Mouse (Mus musculus) kidney, postnatal 4 days (tissue): ENCODE data around the gene Slc19a1.

Source experiments
- DNase-seq, 2 experiments: peaks; one replicate each; pipeline ENCODE4 v3.0.0; 2021; ENCODE audit warnings: mixed read lengths in 2 of 2

The Slc19a1 gene

DNA sequence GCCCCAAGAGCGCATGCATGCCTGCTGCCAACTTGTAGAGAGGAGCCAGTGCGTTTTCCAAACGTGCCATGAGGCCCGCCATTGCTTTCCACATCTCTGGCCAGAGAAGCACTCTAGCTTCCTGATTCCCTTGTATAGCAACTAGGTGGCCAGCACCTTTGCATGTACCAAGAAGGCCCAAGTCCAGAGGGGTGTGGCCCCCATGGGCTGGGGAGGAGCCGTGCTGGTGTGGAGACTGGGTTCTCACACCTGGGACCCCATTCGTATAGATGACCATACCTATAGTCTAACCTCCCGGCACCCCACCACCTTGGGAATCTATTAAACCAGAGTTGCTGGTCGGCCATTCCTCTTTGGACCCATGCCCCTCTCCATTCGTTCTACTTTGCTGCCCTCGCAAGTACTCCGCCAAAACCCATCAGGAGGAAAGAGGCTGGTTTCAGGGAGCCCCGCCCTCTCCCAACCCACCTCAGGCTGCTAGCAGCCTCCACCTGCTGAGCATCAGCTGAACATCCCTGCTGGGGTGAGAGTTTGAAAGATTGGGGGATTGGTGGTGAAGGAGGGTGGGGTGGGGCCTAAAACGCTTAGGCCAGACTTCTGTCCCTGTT is at the start of gene Slc19a1:
Gene Slc19a1, plus strand, starts transcription at position 474 of the 608 bp plus-strand sequence.
- peak; percentile 33 to 67 for DNase-seq

GRCm38 (mm10) chr10:76988586-76988985 is 43.5 kb upstream of the Slc19a1 start:
- DNase-seq: no peak

DNA sequence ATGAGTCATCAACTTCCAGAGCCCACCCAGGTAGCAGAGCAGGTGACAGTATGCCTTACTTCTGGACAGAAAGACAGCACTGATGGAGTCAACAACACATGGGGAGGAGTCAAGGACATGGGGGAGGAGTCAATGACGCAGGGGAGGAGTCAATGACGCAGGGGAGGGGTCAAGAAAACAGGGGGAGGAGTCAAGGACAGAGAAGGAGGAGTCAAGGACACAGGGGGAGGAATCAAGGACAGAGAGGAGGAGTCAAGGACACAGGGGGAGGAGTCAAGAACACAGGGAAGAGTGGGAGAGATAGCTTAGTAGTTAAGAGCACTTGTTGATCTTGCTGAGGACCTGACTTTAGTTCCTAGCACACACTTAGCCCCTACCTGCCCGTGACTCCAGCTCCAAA is 39.6 kb upstream of the Slc19a1 start:
- no peak for DNase-seq

GRCm38 (mm10) chr10:76997759-76998513 is 34.1 kb upstream of the Slc19a1 start:
- peak; percentile 87 to 90 for DNase-seq

- DNase-seq: no peak
Observed at GRCm38 (mm10) chr10:77004936-77005335, 27.1 kb upstream of the Slc19a1 start.

DNA sequence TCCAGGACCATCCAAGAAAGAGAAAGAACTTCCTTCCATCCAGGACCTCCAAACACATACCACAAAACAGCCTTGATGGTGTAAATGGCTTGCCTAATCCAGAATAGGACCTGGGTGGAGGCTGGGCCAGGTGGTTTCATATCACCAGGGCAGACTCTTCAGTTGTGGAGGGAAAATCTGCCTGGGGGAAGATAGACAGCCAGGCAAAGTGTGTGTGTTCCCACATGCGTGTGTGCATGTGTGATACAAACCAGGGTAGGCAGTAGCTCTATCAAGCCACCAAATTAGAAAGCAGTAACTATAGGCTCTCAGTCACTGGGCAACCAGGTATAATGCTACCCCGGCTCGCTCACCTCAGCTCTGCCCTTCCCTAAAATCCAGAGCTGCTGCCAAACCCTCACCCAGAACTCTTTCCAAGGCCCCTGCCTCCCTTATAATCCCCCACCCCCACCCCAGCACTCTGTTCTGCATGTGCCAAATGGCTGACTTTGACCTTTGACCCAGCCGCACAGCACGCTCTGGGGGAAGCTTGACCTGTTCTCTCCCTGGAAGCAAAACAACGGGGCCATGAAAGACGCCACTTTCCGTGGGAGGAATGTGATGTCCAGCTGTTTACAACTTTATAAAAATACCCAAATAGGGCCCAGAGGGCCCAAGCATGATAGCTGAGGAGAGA is 24.5 kb upstream of the Slc19a1 start:
- DNase-seq: peak; percentile 50 to 72

- no peak for DNase-seq
Observed at GRCm38 (mm10) chr10:77008109-77008561, 23.9 kb upstream of the Slc19a1 start.

DNA sequence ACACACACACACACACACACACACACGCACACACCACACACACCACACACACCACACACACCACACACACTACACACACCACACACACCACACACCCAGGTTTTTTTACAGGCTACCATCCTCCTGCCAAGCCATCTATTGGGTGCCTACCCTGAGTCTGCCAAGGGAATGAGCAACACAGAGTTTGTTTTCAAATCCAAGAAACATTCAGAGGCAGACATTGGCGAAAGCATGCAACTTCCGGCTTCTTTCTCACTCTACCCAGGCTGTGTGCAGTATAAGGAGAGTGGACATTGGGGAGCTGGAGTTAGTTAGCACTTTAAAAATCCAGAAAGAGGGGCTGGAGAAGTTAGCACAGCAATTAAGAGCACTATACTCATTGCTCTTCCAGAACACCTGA is 23.3 kb upstream of the Slc19a1 start:
- no peak for DNase-seq

- DNase-seq: no peak
Observed at GRCm38 (mm10) chr10:77011681-77012080, 20.4 kb upstream of the Slc19a1 start.

GRCm38 (mm10) chr10:77016080-77016479 is 16.0 kb upstream of the Slc19a1 start:
- no peak for DNase-seq

GRCm38 (mm10) chr10:77016499-77016898 is 15.5 kb upstream of the Slc19a1 start:
- no peak for DNase-seq

GRCm38 (mm10) chr10:77017061-77017460 is 15.0 kb upstream of the Slc19a1 start:
- no peak for DNase-seq

DNA sequence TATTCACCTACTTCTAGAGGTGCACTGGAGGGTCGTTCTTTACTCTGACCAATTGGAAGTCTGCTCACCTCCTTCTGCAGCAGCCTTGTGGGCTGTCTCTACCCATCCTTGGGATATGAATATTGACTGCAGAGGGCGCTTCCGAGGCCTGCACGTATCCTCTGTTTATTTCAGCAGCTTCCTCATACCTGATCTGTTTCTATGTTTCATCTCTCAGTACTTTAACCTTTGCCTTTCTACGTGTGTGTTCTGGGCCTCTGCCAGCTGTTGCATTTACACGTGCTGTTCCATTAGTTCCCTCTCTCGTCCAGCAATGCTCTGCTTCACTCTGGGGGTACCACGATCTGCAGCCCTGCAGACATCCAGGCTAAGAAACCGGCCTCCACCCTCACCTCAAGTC is 14.4 kb upstream of the Slc19a1 start:
- peak in 1 of 2 experiments; percentile 31 for DNase-seq

DNA sequence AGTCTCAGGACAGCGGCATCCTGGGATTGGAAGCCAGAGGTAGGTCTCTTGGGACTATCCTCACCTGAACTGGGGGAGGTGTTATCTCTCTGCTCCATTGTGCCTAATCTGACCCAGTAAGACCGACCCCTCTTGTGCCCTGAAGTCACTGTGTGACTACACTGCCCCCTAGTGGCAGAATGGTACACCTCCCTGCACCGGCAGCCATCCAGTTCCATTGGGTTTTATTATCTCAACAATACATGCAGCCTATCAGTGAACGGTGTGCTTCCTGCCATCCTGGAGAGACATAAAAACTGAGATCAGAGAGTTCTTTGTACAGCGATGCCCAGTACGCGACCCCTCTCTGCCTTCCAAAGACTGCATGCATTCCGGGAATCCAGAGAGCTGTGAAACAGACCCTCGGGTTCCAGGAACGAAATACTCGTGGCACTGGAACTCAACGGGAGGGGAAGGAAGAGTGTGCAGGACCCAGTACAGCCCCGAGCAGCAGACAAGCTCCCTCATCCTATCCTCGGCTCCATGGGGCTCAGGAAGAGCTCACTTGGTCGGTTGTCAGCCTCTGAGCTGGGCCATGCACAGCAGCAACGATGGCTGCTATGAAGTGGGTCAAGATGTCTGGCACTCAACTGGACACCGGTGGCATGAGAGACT is 10.5 kb upstream of the Slc19a1 start:
- peak; percentile 83 to 87 for DNase-seq

GRCm38 (mm10) chr10:77022301-77023130 is 9.5 kb upstream of the Slc19a1 start:
- DNase-seq: peak; percentile 28 to 50

DNA sequence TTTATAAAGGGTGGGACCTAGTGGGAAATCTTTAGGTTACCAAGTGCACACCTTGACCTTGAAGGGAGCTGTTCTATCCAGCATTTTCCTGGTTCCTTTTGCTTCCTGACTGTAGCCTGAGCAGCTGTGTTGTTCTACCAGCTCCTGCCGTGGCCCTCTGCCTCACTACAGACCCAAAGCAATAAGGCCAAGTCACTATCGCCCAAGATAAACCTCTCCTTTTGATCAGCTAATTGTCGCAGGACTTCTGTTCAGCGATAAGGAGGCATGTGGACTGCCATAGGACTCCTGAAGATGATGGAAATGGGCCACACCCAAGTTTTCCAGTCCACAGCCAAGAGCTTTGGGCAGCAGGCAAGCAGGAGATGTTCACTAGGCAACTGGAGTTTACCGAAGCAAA is 7.8 kb upstream of the Slc19a1 start:
- DNase-seq: no peak

GRCm38 (mm10) chr10:77026944-77027343 is 5.1 kb upstream of the Slc19a1 start:
- peak; percentile 51 to 74 for DNase-seq

GRCm38 (mm10) chr10:77028782-77029296 is 3.2 kb upstream of the Slc19a1 start:
- DNase-seq: no peak

GRCm38 (mm10) chr10:77029761-77030160 is 2.3 kb upstream of the Slc19a1 start:
- peak in 1 of 2 experiments; percentile 48 for DNase-seq

GRCm38 (mm10) chr10:77030666-77031065 is 1.4 kb upstream of the Slc19a1 start:
- DNase-seq: no peak

- peak; percentile 97 for DNase-seq
Observed at GRCm38 (mm10) chr10:77032591-77033322, 716 bp downstream of the Slc19a1 start.
